Mouse (Mus musculus) E14TG2a.4 (cell line): ENCODE measurements around the gene Hpcal1.
"Not testable (repeated sequence)": the region's sequence is repeated elsewhere in the genome, so short reads cannot be mapped to it uniquely, and the experiment has no call there.

ENCODE experiments used
- H3K27me3 ChIP-seq: 2 replicates; pipeline ENCODE4 v1.6.1; 2014; ENCODE audit warnings: low read length, control low read depth; ENCODE audit not compliant: insufficient read depth
- H3K36me3 ChIP-seq: 2 replicates; pipeline ENCODE4 v1.6.1; 2014; ENCODE audit warnings: low read length, control low read depth; ENCODE audit not compliant: insufficient read depth
- H3K4me1 ChIP-seq: replicated peaks from 2 replicates; pipeline ENCODE4 v1.6.1; 2014; ENCODE audit warnings: low read depth, low read length, control low read depth
- H3K4me3 ChIP-seq: replicated peaks from 2 replicates; pipeline ENCODE4 v1.5.1; 2014; ENCODE audit warnings: mild to moderate bottlenecking, low read length
- H3K9me3 ChIP-seq: 2 replicates; pipeline ENCODE4 v1.6.1; 2014; ENCODE audit warnings: low read length, control low read depth
- CTCF ChIP-seq: conservative IDR thresholded peaks from 2 replicates; pipeline ENCODE4 v1.5.1; 2014; ENCODE audit warnings: low read length
- NANOG ChIP-seq: IDR thresholded peaks from 2 replicates; pipeline ENCODE4 v1.6.1; 2014; ENCODE audit warnings: borderline replicate concordance, low read length, mixed read lengths
- POU5F1 ChIP-seq: IDR thresholded peaks from 2 replicates; pipeline ENCODE4 v1.6.1; 2014; ENCODE audit warnings: low read length, borderline replicate concordance

The Hpcal1 gene

GRCm38 (mm10) chr12:17763054-17763453 lies 72.4 kb downstream of the Hpcal1 start:
- Histone ChIP-seq H3K4me3 (no peak overlapping the region), H3K9me3 (peaks cover 7% of the 10 kb centered on the region; the same call in 1 of the 2 replicates), H3K4me1 (peaks cover 50% of the 10 kb centered on the region), H3K36me3 (no peaks in the 10 kb centered on the region), H3K27me3 (no peaks in the 10 kb centered on the region)
- TF ChIP-seq NANOG (no peak), CTCF (no peak), POU5F1 (no peak)

GRCm38 (mm10) chr12:17764005-17764404 lies 73.3 kb downstream of the Hpcal1 start:
- Histone ChIP-seq H3K9me3 (peaks cover 7% of the 10 kb centered on the region; the same call in 1 of the 2 replicates), H3K36me3 (no peaks in the 10 kb centered on the region), H3K4me3 (no peak overlapping the region), H3K27me3 (no peaks in the 10 kb centered on the region), H3K4me1 (peaks cover 50% of the 10 kb centered on the region)
- TF ChIP-seq CTCF (no peak), NANOG (no peak), POU5F1 (no peak)

- not testable (repeated sequence) for H3K9me3 ChIP-seq, H3K36me3 ChIP-seq, H3K4me3 ChIP-seq, H3K27me3 ChIP-seq
- H3K4me1 ChIP-seq: peaks cover 39% of the 10 kb centered on the region
Observed at GRCm38 (mm10) chr12:17767567-17767966, 76.9 kb downstream of the Hpcal1 start.

DNA sequence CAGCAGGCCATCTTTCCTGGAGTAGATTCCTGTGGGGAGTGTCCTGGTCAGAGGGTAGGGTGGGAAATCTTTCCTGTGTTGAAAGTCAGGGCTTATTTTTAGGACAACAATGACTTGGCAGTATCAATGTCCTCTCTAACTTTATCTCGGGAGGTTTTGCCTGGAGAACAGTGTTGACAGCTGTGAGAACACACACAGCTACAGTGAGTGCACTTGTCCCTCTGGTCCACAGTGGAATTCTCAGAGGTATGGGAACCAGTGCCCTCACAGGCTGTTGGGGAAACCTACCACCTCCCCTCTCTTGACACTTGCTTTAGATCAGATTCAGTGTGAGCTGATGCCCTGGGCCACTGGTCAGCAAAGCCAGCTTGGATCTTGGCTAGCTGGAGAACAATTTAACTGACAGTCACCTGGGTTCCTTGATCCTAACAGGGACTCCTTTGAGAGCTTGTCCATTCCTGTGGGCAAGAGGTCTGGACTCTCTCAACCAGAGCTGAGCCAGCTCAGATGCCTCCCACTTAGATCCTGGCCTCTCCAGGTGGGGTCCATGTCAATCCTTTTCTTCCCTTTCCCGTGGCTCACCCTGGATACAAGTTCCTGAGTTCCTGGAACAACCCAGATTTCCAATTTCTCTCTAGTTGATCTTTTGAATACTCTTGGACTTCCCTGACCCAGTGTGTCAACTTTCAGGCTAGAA lies 79.0 kb downstream of the Hpcal1 start:
- Histone ChIP-seq H3K27me3 (no peaks in the 10 kb centered on the region), H3K9me3 (no peaks in the 10 kb centered on the region), H3K4me3 (no peak overlapping the region), H3K4me1 (peaks cover 19% of the 10 kb centered on the region), H3K36me3 (no peaks in the 10 kb centered on the region)
- no peak for TF ChIP-seq POU5F1
- no peak for TF ChIP-seq NANOG
- no peak for TF ChIP-seq CTCF

- no peaks in the 10 kb centered on the region for H3K36me3 ChIP-seq
- no peaks in the 10 kb centered on the region for H3K27me3 ChIP-seq
- H3K4me1 ChIP-seq: peaks cover 12% of the 10 kb centered on the region
- H3K4me3 ChIP-seq: no peak overlapping the region
- no peaks in the 10 kb centered on the region for H3K9me3 ChIP-seq
- TF ChIP-seq NANOG (no peak), POU5F1 (no peak), CTCF (no peak)
Observed at GRCm38 (mm10) chr12:17770538-17770937, 79.9 kb downstream of the Hpcal1 start.

DNA sequence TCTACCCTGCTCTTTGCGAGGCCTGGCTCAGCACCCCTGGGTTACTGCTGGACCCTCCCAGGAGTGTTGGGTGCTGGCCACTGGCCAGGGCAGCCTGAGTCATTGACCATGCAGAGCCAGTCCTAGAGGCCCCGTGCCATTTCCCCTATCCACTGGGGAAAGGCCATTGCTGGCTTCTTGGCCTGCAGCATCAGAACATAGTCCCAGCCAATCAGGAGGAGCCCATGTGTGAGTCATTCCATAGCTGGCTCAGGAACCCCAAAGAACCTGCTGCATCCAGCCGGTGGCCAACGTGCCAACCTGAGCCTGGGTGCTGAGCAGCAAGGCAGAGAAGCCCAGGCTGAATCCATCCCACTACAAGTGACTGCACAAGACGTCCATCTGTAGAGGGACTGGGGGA lies 83.1 kb downstream of the Hpcal1 start:
- not testable (repeated sequence) for H3K9me3 ChIP-seq, H3K36me3 ChIP-seq, H3K4me3 ChIP-seq, H3K27me3 ChIP-seq, H3K4me1 ChIP-seq

DNA sequence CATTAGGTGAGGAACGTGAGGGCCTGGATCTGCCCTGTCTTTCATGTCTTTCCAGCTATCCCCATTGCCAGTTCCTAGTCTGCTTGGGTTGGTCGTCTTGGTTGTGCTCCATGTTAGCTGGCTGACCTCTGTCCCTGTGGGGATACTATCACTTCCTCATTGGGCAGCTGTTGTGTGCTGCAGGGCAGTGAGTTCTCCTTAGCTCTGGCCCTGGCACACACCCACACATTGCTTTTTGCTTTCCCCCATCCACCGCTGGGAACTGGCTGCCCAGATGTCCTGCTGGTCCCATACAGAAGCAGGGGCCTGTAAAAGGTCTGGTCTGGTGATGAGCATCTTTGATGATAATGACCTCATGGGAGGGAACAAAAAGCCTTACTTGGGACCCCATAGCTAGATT lies 84.2 kb downstream of the Hpcal1 start:
- H3K4me1 ChIP-seq: peaks cover 16% of the 10 kb centered on the region
- H3K9me3 ChIP-seq, H3K36me3 ChIP-seq, H3K27me3 ChIP-seq, H3K4me3 ChIP-seq: not testable (repeated sequence)

- TF ChIP-seq CTCF (peak; percentile 52), POU5F1 (no peak)
- H3K36me3 ChIP-seq: no peaks in the 10 kb centered on the region
- no peaks in the 10 kb centered on the region for H3K9me3 ChIP-seq
- no peak overlapping the region for H3K4me3 ChIP-seq
- H3K4me1 ChIP-seq: peaks cover 11% of the 10 kb centered on the region
- H3K27me3 ChIP-seq: no peaks in the 10 kb centered on the region
Observed at GRCm38 (mm10) chr12:17778320-17778719, 87.7 kb downstream of the Hpcal1 start.

DNA sequence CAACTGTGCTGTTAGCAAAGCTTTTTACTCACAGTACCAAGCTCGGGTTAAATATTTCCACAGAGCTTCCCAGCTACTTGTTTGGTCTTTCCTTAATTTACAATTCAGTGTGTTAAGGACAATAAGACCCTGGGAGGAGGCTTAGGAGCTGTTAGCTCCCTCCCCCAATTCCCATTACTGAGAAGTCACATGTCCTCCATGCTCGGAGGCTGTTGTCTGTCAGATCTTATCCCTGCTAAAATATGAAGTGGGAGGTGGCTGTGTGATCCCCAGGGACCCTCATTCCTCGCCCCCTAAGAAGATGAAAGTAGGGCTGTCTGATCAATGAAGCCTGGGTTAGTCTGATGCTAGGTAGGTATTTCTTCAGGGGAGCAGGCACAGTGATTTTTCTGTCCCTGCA lies 88.4 kb downstream of the Hpcal1 start:
- H3K4me3 ChIP-seq: no peak overlapping the region
- peaks cover 11% of the 10 kb centered on the region for H3K4me1 ChIP-seq
- H3K9me3 ChIP-seq: no peaks in the 10 kb centered on the region

More for the DNA sequence above, 88.4 kb downstream of the Hpcal1 start:
- H3K27me3 ChIP-seq: no peaks in the 10 kb centered on the region
- no peaks in the 10 kb centered on the region for H3K36me3 ChIP-seq
- TF ChIP-seq NANOG (no peak), POU5F1 (no peak)
